Mouse (Mus musculus) kidney, postnatal 0 days (tissue): ENCODE data around the gene Fam166a. TPM values are rescaled to one million over a fixed set of nuclear protein-coding genes. Genes with fewer than 3 reads are reported as not detected.
A peak's percentile ranks its signal among the peaks of the same experiment; 100 is the strongest.

ENCODE experiments used
- ATAC-seq: fragments of 200-750 bp; cut with Nextera tagmentation; replicated peaks from 2 replicates; pipeline ENCODE4 v1.8.0; 2017; ENCODE audit warnings: low read depth, moderate number of reproducible peaks, moderate TSS enrichment, moderate library complexity; ENCODE audit not compliant: low FRiP score
- DNase-seq: peaks from one replicate; pipeline ENCODE4 v3.0.0-alpha.2; 2016; ENCODE audit warnings: low spot score
- H3K27ac ChIP-seq: fragments of 300-500 bp; sonication (generic); 2 replicates; pipeline ENCODE4 v1.5.1; 2014; ENCODE audit warnings: mild to moderate bottlenecking
- H3K27me3 ChIP-seq: fragments of 300-500 bp; sonication (generic); 2 replicates; pipeline ENCODE4 v1.6.1; 2014; ENCODE audit warnings: low read length, mixed read lengths; ENCODE audit not compliant: insufficient read depth
- H3K36me3 ChIP-seq: fragments of 300-500 bp; sonication (generic); 2 replicates; pipeline ENCODE4 v1.6.1; 2014; ENCODE audit warnings: low read length, mixed read lengths; ENCODE audit not compliant: insufficient read depth
- H3K4me1 ChIP-seq: fragments of 300-500 bp; sonication (generic); replicated peaks from 2 replicates; pipeline ENCODE4 v1.6.1; 2014; ENCODE audit warnings: antibody characterized with exemption, low read length, mixed read lengths; ENCODE audit not compliant: insufficient read depth
- H3K4me2 ChIP-seq: fragments of 300-500 bp; sonication (generic); 2 replicates; pipeline ENCODE4 v1.6.1; 2014; ENCODE audit warnings: mild to moderate bottlenecking, low read length, moderate library complexity, mixed read lengths
- H3K4me3 ChIP-seq: fragments of 300-500 bp; sonication (generic); replicated peaks from 2 replicates; pipeline ENCODE4 v1.5.1; 2014; ENCODE audit warnings: low read depth, low read length
- H3K9ac ChIP-seq: fragments of 300-500 bp; sonication (generic); 2 replicates; pipeline ENCODE4 v1.6.1; 2014; ENCODE audit warnings: low read depth, low read length
- H3K9me3 ChIP-seq: fragments of 300-500 bp; sonication (generic); replicated peaks from 2 replicates; pipeline ENCODE4 v1.6.1; 2016; ENCODE audit warnings: low read length, inconsistent platforms, mixed read lengths
- CTCF ChIP-seq: IDR thresholded peaks from 2 replicates; pipeline ENCODE4 v1.5.1; 2016; ENCODE audit warnings: antibody characterized with exemption, low read depth, mild to moderate bottlenecking, moderate library complexity
- WGBS: fragments of 180-500 bp; shearing (Covaris S2); extraction: QIAGEN DNeasy Blood & Tissue Kit; methylation state at CpG from one replicate; pipeline ENCODE4 v1.1.7; 2014; 5-methylcytosine and 5-hydroxymethylcytosine counted together
- polyA plus RNA-seq: library from polyadenylated mRNA; unstranded; fragments of >200 nt; fragmentation: Nextera tagmentation; extraction: Ambion mirVana; gene quantifications from 2 replicates; pipeline ENCODE4 v1.2.1, GENCODE M21; 2015

Gene Fam166a
- polyA plus RNA-seq, 1 experiment from 2014 or later = 0.28 TPM

DNA sequence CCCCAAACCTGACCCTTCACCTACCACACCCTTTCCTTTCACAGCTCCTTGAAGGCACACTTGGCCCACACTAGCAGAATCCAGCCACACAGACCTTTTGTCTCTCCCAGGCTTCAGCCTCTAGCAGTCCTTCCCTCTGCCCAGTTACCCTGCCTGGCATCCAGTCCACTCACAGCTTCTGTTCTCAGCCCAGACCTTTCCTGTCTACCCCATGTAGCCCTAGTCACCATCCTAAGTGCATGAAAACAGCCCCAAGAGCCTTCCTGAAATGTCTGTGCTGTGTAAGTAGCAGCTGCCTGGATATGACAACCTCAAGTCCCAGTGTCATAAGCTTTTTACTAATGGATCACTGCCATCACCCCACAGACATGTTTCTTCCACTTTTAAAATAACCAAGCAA, 20.6 kb upstream of the Fam166a start:
- Histone ChIP-seq H3K27ac (peak overlapping the region; percentile 91), H3K9ac (no peak overlapping the region)

DNA sequence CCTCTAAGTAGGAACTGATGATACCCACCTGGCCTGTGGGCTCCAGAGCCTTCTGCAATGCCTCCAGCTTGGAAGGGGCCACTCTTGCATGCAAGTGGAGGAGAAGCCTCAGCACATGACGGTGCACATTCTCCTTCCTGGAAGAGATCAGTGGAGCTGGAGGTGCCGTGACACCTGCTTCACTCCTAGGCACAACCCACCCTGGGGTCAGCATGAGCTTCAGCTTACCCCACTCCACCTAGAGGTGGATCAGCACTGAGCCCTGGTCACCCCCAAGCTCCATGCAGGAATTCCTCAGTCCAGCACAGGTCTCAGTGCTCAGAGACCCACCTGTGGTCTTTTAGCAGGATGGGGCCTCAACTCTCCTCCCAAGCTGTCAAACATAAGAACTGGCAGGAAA, 17.9 kb upstream of the Fam166a start:
- Histone ChIP-seq H3K27me3 (no peaks in the 10 kb centered on the region), H3K27ac (no peak overlapping the region), H3K9ac (no peak overlapping the region), H3K9me3 (no peaks in the 10 kb centered on the region), H3K36me3 (peaks cover 51% of the 10 kb centered on the region), H3K4me3 (no peak overlapping the region), H3K4me1 (peaks cover 5% of the 10 kb centered on the region; the same call in 1 of the 2 replicates), H3K4me2 (no peak overlapping the region)
- WGBS = 90% methylated on average over 2 of the region's 2 CpGs
- ATAC-seq (no peak), DNase-seq (no peak)
- TF ChIP-seq CTCF = no peak

More for the DNA sequence above, 20.6 kb upstream of the Fam166a start:
- no peak overlapping the region for H3K4me3 ChIP-seq
- H3K4me2 ChIP-seq = no peak overlapping the region
- no peak for ATAC-seq
- H3K4me1 ChIP-seq = peaks cover 14% of the 10 kb centered on the region
- DNase-seq = no peak
- no peaks in the 10 kb centered on the region for H3K9me3 ChIP-seq
- no peaks in the 10 kb centered on the region for H3K27me3 ChIP-seq
- H3K36me3 ChIP-seq = peaks cover 29% of the 10 kb centered on the region
- no peak for TF ChIP-seq CTCF

DNA sequence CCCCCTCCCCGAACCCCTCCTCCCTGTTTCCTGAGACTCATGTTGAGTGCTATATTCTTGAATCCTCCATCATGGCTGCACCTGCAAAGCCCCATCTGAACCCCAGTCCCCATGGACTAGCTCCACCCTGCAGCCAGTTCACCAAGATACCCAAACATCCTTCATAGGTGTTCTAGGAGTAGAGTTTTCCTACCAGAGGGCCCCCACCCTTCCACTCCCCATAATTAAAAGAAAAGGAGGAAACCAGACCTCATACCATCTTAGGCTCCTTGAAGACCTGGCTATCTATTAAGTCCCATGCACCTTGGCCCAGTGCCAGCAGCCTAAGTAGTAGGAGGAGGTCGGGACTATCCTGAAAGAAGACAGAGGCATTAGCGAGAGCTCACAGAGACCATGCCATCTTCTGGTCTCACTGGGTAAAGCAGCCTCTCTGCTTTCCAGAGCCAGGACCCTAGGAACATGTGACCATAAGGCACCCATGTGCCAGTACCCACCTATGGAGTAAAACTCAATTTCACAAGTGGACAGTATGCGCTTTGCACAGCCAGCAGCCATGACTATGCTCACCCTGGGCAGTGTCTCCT, 14.8 kb upstream of the Fam166a start:
- ATAC-seq = 0 out of 2 replicates have a peak, but pooled peaks have one; percentile 38
- WGBS = 61% methylated on average over 4 of the region's 4 CpGs
- TF ChIP-seq CTCF = peak; percentile 44

DNA sequence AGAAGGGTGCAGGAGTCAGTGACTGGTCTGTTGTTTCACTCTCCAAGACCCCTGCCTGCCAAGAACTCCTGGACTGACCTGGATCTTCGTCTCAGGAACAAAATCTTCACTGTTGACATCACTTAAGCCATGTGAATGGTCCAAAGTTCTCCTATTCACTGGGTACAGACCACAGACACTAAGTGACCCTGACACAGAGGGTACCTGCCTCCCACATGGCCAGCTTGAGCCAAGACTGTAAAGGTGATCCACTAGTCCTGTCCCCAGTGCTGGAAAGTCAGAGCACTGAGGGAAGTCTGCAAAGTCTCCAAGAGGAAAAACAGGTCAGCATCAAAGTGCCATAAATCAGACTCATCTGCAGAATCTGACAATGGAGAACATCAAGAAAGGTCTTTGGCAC, 11.0 kb upstream of the Fam166a start:
- 85% methylated on average over 1 of the region's 1 CpGs for WGBS
- peaks cover 44% of the 10 kb centered on the region for H3K36me3 ChIP-seq
- ATAC-seq = no peak
- H3K4me2 ChIP-seq = no peak overlapping the region
- DNase-seq = no peak
- H3K27me3 ChIP-seq = no peaks in the 10 kb centered on the region
- H3K9ac ChIP-seq = no peak overlapping the region
- no peaks in the 10 kb centered on the region for H3K9me3 ChIP-seq
- peaks cover 10% of the 10 kb centered on the region for H3K4me1 ChIP-seq
- no peak for TF ChIP-seq CTCF
- no peak overlapping the region for H3K4me3 ChIP-seq
- H3K27ac ChIP-seq = no peak overlapping the region

More for the DNA sequence above, 14.8 kb upstream of the Fam166a start:
- H3K4me1 ChIP-seq = no peaks in the 10 kb centered on the region
- H3K4me2 ChIP-seq = no peak overlapping the region
- H3K4me3 ChIP-seq = no peak overlapping the region
- no peak overlapping the region for H3K9ac ChIP-seq
- H3K27ac ChIP-seq = no peak overlapping the region
- no peaks in the 10 kb centered on the region for H3K27me3 ChIP-seq
- H3K36me3 ChIP-seq = peaks cover 69% of the 10 kb centered on the region
- no peak for DNase-seq
- no peaks in the 10 kb centered on the region for H3K9me3 ChIP-seq

DNA sequence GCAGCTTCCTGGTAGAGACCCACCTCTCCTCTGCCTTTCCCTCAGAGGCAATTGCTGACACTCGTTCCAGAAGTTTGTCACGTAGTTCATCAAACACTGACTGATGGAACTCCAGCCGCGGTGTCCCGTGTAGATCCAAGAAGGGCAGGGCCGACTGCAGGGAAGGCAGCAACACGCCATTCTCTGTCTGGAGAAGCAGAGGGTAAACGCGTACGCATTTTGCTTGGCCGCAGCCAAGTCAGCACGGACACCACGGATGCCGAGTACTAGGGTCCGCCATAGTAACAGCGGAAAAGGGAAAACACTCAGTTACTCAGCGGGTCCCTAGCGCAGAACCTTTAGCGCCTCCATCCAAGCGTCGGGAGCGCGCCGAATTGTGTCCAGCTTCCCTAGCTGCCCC, 7.9 kb upstream of the Fam166a start:
- Histone ChIP-seq H3K4me1 (peaks cover 10% of the 10 kb centered on the region), H3K36me3 (peaks cover 17% of the 10 kb centered on the region), H3K4me3 (peak overlapping the region; percentile 99), H3K27ac (peak overlapping the region; percentile 90), H3K9ac (peak overlapping the region; percentile 93), H3K4me2 (peak overlapping the region; percentile 81), H3K27me3 (no peaks in the 10 kb centered on the region), H3K9me3 (no peaks in the 10 kb centered on the region)
- DNase-seq = no peak
- ATAC-seq = 0 out of 2 replicates have a peak, but pooled peaks have one; percentile 2
- no peak for TF ChIP-seq CTCF
- 1% methylated on average over 24 of the region's 24 CpGs for WGBS

DNA sequence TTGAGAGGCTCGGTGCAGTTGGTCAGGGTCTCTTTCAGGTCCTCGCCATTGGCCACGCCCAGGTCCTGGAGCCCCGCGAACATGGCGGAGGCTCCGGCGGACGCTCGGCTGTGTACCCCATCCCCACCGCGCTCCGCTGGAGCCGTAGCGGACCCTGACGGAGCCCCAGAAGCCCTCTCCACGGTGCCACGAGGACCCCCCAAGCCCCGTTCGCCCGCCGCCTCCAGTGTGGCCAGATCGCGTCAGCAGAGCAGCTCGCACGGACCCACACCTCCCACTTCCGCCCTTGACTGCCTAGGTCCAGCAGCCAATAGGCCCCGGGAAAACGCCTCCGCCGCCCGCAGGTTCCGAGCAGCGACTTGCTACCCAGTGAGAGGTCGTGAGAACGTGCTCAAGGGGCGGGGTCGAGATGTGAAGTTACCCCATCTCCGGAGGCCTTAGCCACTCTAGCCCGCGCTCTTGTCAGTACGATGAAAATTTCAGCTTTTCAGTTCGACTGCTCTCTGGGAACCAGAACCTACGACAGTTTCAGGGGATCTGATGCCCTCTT, 7.3 kb upstream of the Fam166a start, which contains the start of gene Nelfb:
Gene Nelfb, minus strand, starts transcription at position 369 of the 550 bp plus-strand sequence.
- 0 out of 2 replicates have a peak, but pooled peaks have one; percentile 4 for TF ChIP-seq CTCF
- peak; percentile 96 for DNase-seq
- ATAC-seq = peak; percentile 92

More for the DNA sequence above, 7.3 kb upstream of the Fam166a start, which contains the start of gene Nelfb:
- Histone ChIP-seq H3K4me3 (peak within 1 kb of the TSS; percentile 99), H3K4me2 (peak within 1 kb of the TSS; percentile 81), H3K9me3 (no peaks in the 10 kb centered on the region), H3K4me1 (peaks cover 10% of the 10 kb centered on the region), H3K27ac (peak within 1 kb of the TSS; percentile 90), H3K27me3 (no peaks in the 10 kb centered on the region), H3K9ac (peak within 1 kb of the TSS; percentile 93), H3K36me3 (peaks cover 12% of the 10 kb centered on the region; the same call in 1 of the 2 replicates)
- under 1% methylated on average over 44 of the region's 44 CpGs for WGBS
